Mouse (Mus musculus) midbrain, embryonic 16.5 days (tissue): ENCODE measurements around the gene Tmc2. TPM values are rescaled to one million over a fixed set of nuclear protein-coding genes. Genes with fewer than 3 reads are reported as not detected.
A peak's percentile ranks its signal among the peaks of the same experiment; 100 is the strongest.

Experiments
- ATAC-seq: fragments of 200-750 bp; cut with Nextera tagmentation; 2 replicates; pipeline ENCODE4 v1.8.0; 2017; ENCODE audit warnings: moderate TSS enrichment
- H3K27ac ChIP-seq: fragments of 300-500 bp; sonication (generic); 2 replicates; pipeline ENCODE4 v1.5.1; 2014; ENCODE audit warnings: mild to moderate bottlenecking, low read length, mixed read lengths
- H3K27me3 ChIP-seq: fragments of 300-500 bp; sonication (generic); 2 replicates; pipeline ENCODE4 v1.6.1; 2014; ENCODE audit warnings: low read depth, low read length, mixed read lengths; ENCODE audit not compliant: control insufficient read depth, insufficient read depth
- H3K36me3 ChIP-seq: fragments of 300-500 bp; sonication (generic); 2 replicates; pipeline ENCODE4 v1.6.1; 2014; ENCODE audit warnings: mild to moderate bottlenecking, low read length, moderate library complexity, mixed read lengths; ENCODE audit not compliant: control insufficient read depth, insufficient read depth
- H3K4me1 ChIP-seq: fragments of 300-500 bp; sonication (generic); 2 replicates; pipeline ENCODE4 v1.6.1; 2014; ENCODE audit warnings: mild to moderate bottlenecking, low read length, mixed read lengths; ENCODE audit not compliant: control insufficient read depth, insufficient read depth
- H3K4me2 ChIP-seq: fragments of 300-500 bp; sonication (generic); 2 replicates; pipeline ENCODE4 v1.6.1; 2014; ENCODE audit warnings: mild to moderate bottlenecking, low read length, mixed read lengths
- H3K4me3 ChIP-seq: fragments of 300-500 bp; sonication (generic); 2 replicates; pipeline ENCODE4 v1.5.1; 2014; ENCODE audit warnings: low read depth, mild to moderate bottlenecking, low read length, moderate library complexity, mixed read lengths
- H3K9ac ChIP-seq: fragments of 300-500 bp; sonication (generic); 2 replicates; pipeline ENCODE4 v1.6.1; 2014; ENCODE audit warnings: low read depth, low read length, mixed read lengths
- H3K9me3 ChIP-seq: fragments of 300-500 bp; sonication (generic); replicated peaks from 2 replicates; pipeline ENCODE4 v1.6.1; 2014; ENCODE audit warnings: mild to moderate bottlenecking, low read length, mixed read lengths; ENCODE audit not compliant: control insufficient read depth, poor library complexity, severe bottlenecking
- WGBS: fragments of 180-500 bp; shearing (Covaris S2); extraction: QIAGEN DNeasy Blood & Tissue Kit; methylation state at CpG from one replicate; pipeline ENCODE4 v1.1.7; 2014; 5-methylcytosine and 5-hydroxymethylcytosine counted together
- polyA plus RNA-seq: library from polyadenylated mRNA; unstranded; fragments of >200 nt; fragmentation: Nextera tagmentation; extraction: Ambion mirVana; gene quantifications from 2 replicates; pipeline ENCODE4 v1.2.1, GENCODE M21; 2015

The Tmc2 gene
- not detected in 2 replicates for polyA plus RNA-seq

- Histone ChIP-seq H3K4me1 (no peaks in the 10 kb centered on the region), H3K9me3 (peaks cover 4% of the 10 kb centered on the region), H3K27me3 (no peaks in the 10 kb centered on the region), H3K27ac (no peak within 1 kb of the TSS), H3K9ac (no peak within 1 kb of the TSS), H3K36me3 (no peaks in the 10 kb centered on the region), H3K4me3 (no peak within 1 kb of the TSS), H3K4me2 (no peak within 1 kb of the TSS)
- ATAC-seq, result no peak
- 95% methylated on average over 16 of the region's 16 CpGs for WGBS
These were observed at the start of gene Tmc2 for GRCm38 (mm10) chr2:130194894-130195293. Tmc2 (plus strand) TSS chr2:130195194.

- H3K4me3 ChIP-seq, result no peak overlapping the region
- H3K4me1 ChIP-seq, result no peaks in the 10 kb centered on the region
- H3K4me2 ChIP-seq, result no peak overlapping the region
- WGBS, result 55% methylated on average over 5 of the region's 5 CpGs
- no peaks in the 10 kb centered on the region for H3K36me3 ChIP-seq
- 0 out of 2 replicates have a peak, but pooled peaks have one; percentile 39 for ATAC-seq
- no peaks in the 10 kb centered on the region for H3K9me3 ChIP-seq
- no peaks in the 10 kb centered on the region for H3K27me3 ChIP-seq
- H3K27ac ChIP-seq, result peak overlapping the region; percentile 10; the same call in 1 of the 2 replicates
- no peak overlapping the region for H3K9ac ChIP-seq
These were observed 48.8 kb upstream of the Tmc2 start for GRCm38 (mm10) chr2:130146089-130146668.

GRCm38 (mm10) chr2:130155171-130155570 is 39.8 kb upstream of the Tmc2 start:
- Histone ChIP-seq H3K4me1 (peaks cover 7% of the 10 kb centered on the region; the same call in 1 of the 2 replicates), H3K4me3 (no peak overlapping the region), H3K9ac (no peak overlapping the region), H3K36me3 (no peaks in the 10 kb centered on the region), H3K4me2 (no peak overlapping the region), H3K27me3 (no peaks in the 10 kb centered on the region), H3K27ac (no peak overlapping the region), H3K9me3 (no peaks in the 10 kb centered on the region)
- WGBS, result 87% methylated on average over 3 of the region's 3 CpGs
- ATAC-seq, result no peak

- ATAC-seq, result no peak
- no peaks in the 10 kb centered on the region for H3K9me3 ChIP-seq
- no peak overlapping the region for H3K4me2 ChIP-seq
- H3K4me3 ChIP-seq, result no peak overlapping the region
- no peaks in the 10 kb centered on the region for H3K27me3 ChIP-seq
- H3K9ac ChIP-seq, result no peak overlapping the region
- no peak overlapping the region for H3K27ac ChIP-seq
- H3K36me3 ChIP-seq, result no peaks in the 10 kb centered on the region
- H3K4me1 ChIP-seq, result peaks cover 7% of the 10 kb centered on the region; the same call in 1 of the 2 replicates
These were observed 39.1 kb upstream of the Tmc2 start for GRCm38 (mm10) chr2:130155851-130156250.

GRCm38 (mm10) chr2:130157231-130158087 is 37.5 kb upstream of the Tmc2 start:
- 46% methylated on average over 14 of the region's 14 CpGs for WGBS
- H3K9me3 ChIP-seq, result no peaks in the 10 kb centered on the region
- H3K9ac ChIP-seq, result no peak overlapping the region
- no peaks in the 10 kb centered on the region for H3K27me3 ChIP-seq
- H3K36me3 ChIP-seq, result no peaks in the 10 kb centered on the region
- H3K27ac ChIP-seq, result peak overlapping the region; percentile 63
- peaks cover 7% of the 10 kb centered on the region; the same call in 1 of the 2 replicates for H3K4me1 ChIP-seq
- ATAC-seq, result peak; percentile 72
- no peak overlapping the region for H3K4me2 ChIP-seq
- no peak overlapping the region for H3K4me3 ChIP-seq

GRCm38 (mm10) chr2:130158088-130158437 is 36.9 kb upstream of the Tmc2 start:
- Histone ChIP-seq H3K9ac (no peak overlapping the region), H3K4me1 (peaks cover 7% of the 10 kb centered on the region; the same call in 1 of the 2 replicates), H3K4me3 (no peak overlapping the region), H3K4me2 (no peak overlapping the region), H3K27me3 (no peaks in the 10 kb centered on the region), H3K36me3 (no peaks in the 10 kb centered on the region), H3K9me3 (no peaks in the 10 kb centered on the region), H3K27ac (peak overlapping the region; percentile 63)
- no peak for ATAC-seq
- WGBS, result 43% methylated on average over 4 of the region's 4 CpGs

GRCm38 (mm10) chr2:130162701-130163100 is 32.3 kb upstream of the Tmc2 start:
- 90% methylated on average over 5 of the region's 5 CpGs for WGBS
- Histone ChIP-seq H3K4me2 (no peak overlapping the region), H3K27ac (no peak overlapping the region), H3K4me1 (peaks cover 6% of the 10 kb centered on the region; the same call in 1 of the 2 replicates), H3K4me3 (no peak overlapping the region), H3K27me3 (no peaks in the 10 kb centered on the region), H3K9me3 (no peaks in the 10 kb centered on the region), H3K9ac (no peak overlapping the region), H3K36me3 (no peaks in the 10 kb centered on the region)
- no peak for ATAC-seq

GRCm38 (mm10) chr2:130166311-130167214 is 28.4 kb upstream of the Tmc2 start:
- peak; percentile 81 for ATAC-seq
- Histone ChIP-seq H3K4me3 (no peak overlapping the region), H3K4me2 (no peak overlapping the region), H3K27ac (peak overlapping the region; percentile 31; the same call in 1 of the 2 replicates), H3K27me3 (no peaks in the 10 kb centered on the region), H3K36me3 (peaks cover 10% of the 10 kb centered on the region), H3K4me1 (no peaks in the 10 kb centered on the region), H3K9me3 (no peaks in the 10 kb centered on the region), H3K9ac (0 out of 2 replicates have a peak overlapping the region, but pooled peaks have one; percentile 13)
- WGBS, result 60% methylated on average over 9 of the region's 9 CpGs
